Mouse (Mus musculus): ENCODE results near the gene Fpr-rs6.

Fpr-rs6 gene

GRCm38 (mm10) chr17:20182997-20183396, at the start of gene Fpr-rs6:
TSS of gene Fpr-rs6 (minus strand) at chr17:20183097.
- no peak for DNase-seq (ENCODE audit: extremely low spot score, low read depth, low spot score)
